Mouse (Mus musculus) erythroblast, embryonic 14.5 days (primary cell): ENCODE results near the gene Hspa12a.

Experiments
- GATA1 ChIP-seq: IDR thresholded peaks from 2 replicates; pipeline ENCODE4 v1.6.1; 2012; ENCODE audit warnings: low read length, inconsistent platforms, mixed read lengths
- TAL1 ChIP-seq: IDR thresholded peaks from 3 replicates; pipeline ENCODE4 v1.6.1; 2012; ENCODE audit warnings: low read length, inconsistent platforms, mixed read lengths

DNA sequence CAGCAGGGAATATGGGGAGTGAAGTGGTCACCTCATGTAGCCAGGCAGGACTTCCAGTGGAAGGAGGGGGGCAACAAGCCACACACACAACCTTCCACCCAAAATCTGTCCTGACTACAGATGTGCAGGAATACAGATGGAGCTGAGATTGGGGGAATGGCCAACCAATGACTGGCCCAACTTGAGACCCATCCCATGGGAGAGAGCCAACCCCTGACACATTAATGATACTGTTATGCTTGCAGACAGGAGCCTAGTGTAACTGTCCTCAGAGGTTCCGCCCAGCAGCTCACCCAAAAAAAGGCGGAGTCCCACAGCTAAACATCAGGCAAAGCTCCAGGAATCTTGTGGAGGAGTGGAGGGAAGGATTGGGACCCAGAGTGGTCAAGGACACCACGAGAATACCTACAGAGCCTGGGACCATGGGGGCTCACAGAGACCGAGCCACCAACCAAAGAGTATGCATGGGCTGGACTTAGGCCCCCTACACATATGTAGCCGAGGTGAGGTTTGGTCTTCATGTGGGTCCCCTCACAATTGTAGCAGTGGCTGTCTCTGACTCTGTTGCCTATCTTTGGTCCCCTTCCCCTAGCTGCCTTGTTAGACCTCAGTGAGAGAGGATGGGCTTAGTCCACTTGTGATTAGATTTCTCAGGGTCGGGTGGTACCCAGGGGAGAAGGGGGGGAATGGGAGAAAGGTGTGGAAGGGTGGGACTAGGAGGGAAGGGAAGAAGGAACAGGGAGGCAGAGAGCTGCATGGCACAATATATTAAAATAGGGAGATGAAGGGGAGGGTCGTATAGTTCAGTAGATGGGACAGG, 40.2 kb downstream of the Hspa12a start:
- no peak for TF ChIP-seq TAL1
- TF ChIP-seq GATA1 = no peak
